Mouse (Mus musculus) limb, embryonic 14.5 days (tissue): Measurements from ENCODE around the gene Serinc3. TPM values are rescaled to one million over a fixed set of nuclear protein-coding genes. Genes with fewer than 3 reads are reported as not detected.
"Not testable (repeated sequence)": the region's sequence is repeated elsewhere in the genome, so short reads cannot be mapped to it uniquely, and the experiment has no call there.

ENCODE experiments used
- ATAC-seq: fragments of 200-750 bp; cut with Nextera tagmentation; 2 replicates; pipeline ENCODE4 v1.8.0; 2017; ENCODE audit warnings: low read depth, moderate number of reproducible peaks, moderate TSS enrichment; ENCODE audit not compliant: low FRiP score
- DNase-seq: peaks from one replicate; pipeline ENCODE4 v3.0.0-alpha.2; 2015; ENCODE audit warnings: low spot score
- H3K27ac ChIP-seq: fragments of 300-500 bp; sonication (generic); replicated peaks from 2 replicates; pipeline ENCODE4 v1.5.1; 2014; ENCODE audit warnings: low read depth, mild to moderate bottlenecking, low read length, moderate library complexity, mixed read lengths
- H3K27me3 ChIP-seq: fragments of 300-500 bp; sonication (generic); 2 replicates; pipeline ENCODE4 v1.6.1; 2014; ENCODE audit warnings: low read length, mixed read lengths; ENCODE audit not compliant: control insufficient read depth, insufficient read depth
- H3K36me3 ChIP-seq: fragments of 300-500 bp; sonication (generic); 2 replicates; pipeline ENCODE4 v1.6.1; 2014; ENCODE audit warnings: mild to moderate bottlenecking, low read length, moderate library complexity, mixed read lengths; ENCODE audit not compliant: control insufficient read depth, insufficient read depth
- H3K4me1 ChIP-seq: fragments of 300-500 bp; sonication (generic); 2 replicates; pipeline ENCODE4 v1.6.1; 2014; ENCODE audit warnings: antibody characterized with exemption, low read length, mixed read lengths; ENCODE audit not compliant: control insufficient read depth, insufficient read depth
- H3K4me2 ChIP-seq: fragments of 300-500 bp; sonication (generic); replicated peaks from 2 replicates; pipeline ENCODE4 v1.6.1; 2014; ENCODE audit warnings: low read depth, mild to moderate bottlenecking, low read length, moderate library complexity; ENCODE audit not compliant: severe bottlenecking
- H3K4me3 ChIP-seq: fragments of 300-500 bp; sonication (generic); replicated peaks from 2 replicates; pipeline ENCODE4 v1.5.1; 2014; ENCODE audit warnings: low read length
- H3K9ac ChIP-seq: fragments of 300-500 bp; sonication (generic); 2 replicates; pipeline ENCODE4 v1.6.1; 2014; ENCODE audit warnings: mild to moderate bottlenecking, low read depth, low read length, moderate library complexity; ENCODE audit not compliant: severe bottlenecking
- H3K9me3 ChIP-seq: fragments of 300-500 bp; sonication (generic); 2 replicates; pipeline ENCODE4 v1.6.1; 2016; ENCODE audit warnings: low read length; ENCODE audit not compliant: control insufficient read depth
- POLR2A ChIP-seq: fragments of 200-500 bp; IDR thresholded peaks from 2 replicates; pipeline ENCODE4 v1.8.0; 2012; ENCODE audit warnings: inconsistent platforms, mild to moderate bottlenecking, moderate library complexity, borderline replicate concordance; ENCODE audit not compliant: insufficient read depth, insufficient read length; ENCODE audit errors: extremely low read depth
- WGBS: fragments of 180-500 bp; shearing (Covaris S2); extraction: QIAGEN DNeasy Blood & Tissue Kit; methylation state at CpG from one replicate; pipeline ENCODE4 v1.1.7; 2014; 5-methylcytosine and 5-hydroxymethylcytosine counted together
- polyA plus RNA-seq, 2 experiments: library from polyadenylated mRNA; depleted of rRNA in 1 of 2; stranded (reverse) in 1 of 2; unstranded in 1 of 2; fragments of >200 nt; fragmentation: Nextera tagmentation in 1 of 2; extraction: Ambion mirVana in 1 of 2; gene quantifications; 2 replicates each; pipeline versions ENCODE4 v1.2.1 to v1.2.3; 2012 to 2014

Gene Serinc3
- polyA plus RNA-seq, 2 experiments, result 43.4 to 99.5 TPM

DNA sequence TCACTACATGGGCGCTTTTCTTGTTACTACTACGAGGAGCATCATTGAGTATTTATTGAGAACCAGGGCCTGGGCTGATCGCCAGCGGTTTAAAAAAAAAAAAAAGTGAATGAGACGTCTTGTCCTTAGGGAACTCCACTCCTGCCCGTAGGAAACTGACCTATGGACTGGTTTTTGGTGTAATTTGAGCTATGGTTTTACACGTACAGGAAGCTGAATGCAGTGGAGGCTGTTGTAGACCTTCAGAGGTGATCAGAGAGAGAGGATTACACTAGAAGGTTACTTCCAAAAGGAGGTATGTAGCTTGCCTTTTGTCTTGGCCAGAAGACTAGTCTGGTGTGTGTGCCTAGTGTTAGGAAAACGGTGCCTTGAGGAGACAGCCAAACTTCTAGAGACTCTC lies 14.0 kb upstream of the Serinc3 start:
- Histone ChIP-seq H3K9me3 (no peaks in the 10 kb centered on the region), H3K9ac (peak overlapping the region; percentile 78), H3K4me3 (peak overlapping the region; percentile 85), H3K27ac (peak overlapping the region; percentile 85; the same call in 1 of the 2 replicates), H3K27me3 (no peaks in the 10 kb centered on the region), H3K4me2 (peak overlapping the region; percentile 69), H3K36me3 (no peaks in the 10 kb centered on the region), H3K4me1 (peaks cover 17% of the 10 kb centered on the region)
- no peak for TF ChIP-seq POLR2A
- 1% methylated on average over 8 of the region's 8 CpGs for whole genome bisulfite sequencing
- peak; percentile 56 for DNase-seq
- no peak for ATAC-seq

DNA sequence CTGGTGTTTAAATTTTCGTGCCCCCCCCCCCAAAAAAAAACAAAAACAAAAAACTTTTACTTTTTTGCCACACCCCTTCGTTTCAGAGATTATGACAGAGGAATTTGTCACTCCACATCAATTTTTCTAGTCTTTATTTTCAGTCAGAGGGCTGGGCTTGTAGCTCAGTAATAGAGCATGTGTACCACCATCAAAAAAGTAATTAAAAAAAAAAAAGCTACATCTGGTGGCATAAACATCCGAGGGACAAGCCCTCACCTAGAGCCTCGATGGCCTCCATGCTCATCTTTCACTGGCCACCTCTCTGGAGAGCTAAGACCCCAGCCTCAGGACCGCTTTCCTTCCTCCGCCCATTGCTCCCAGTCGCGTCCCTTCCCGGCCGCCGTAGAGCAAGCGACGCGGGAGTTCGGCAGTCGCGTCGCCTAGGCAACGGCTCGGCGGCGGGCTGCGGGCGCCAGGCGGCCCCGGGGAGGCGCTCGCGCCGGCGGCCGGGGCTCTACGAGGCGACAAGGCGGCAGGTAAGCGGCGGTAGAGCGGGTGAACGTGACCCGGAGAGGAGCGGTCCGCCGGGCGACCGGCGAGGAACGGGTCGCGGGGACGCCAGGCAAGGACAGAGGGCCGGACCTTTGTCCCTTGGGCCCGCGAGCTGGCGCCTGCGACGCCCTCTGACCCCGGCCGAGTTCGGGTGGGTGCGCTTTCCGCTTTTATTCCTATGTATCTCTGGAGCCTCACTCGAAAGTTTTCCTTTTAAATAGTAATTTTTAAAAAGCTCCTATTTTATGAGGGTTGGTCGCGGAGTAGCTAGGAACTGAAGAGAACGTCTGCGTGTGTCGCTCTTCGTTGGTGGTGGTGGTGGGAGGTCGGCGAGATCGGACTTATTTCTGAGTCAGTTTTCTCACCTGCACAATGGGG lies 13.3 kb upstream of the Serinc3 start, which contains the start of gene Pkig:
TSS of gene Pkig (plus strand) at position 412 of the 912 bp plus-strand sequence.
- Histone ChIP-seq H3K9me3 (no peaks in the 10 kb centered on the region), H3K27ac (peak within 1 kb of the TSS; percentile 85), H3K4me3 (peak within 1 kb of the TSS; percentile 85), H3K27me3 (no peaks in the 10 kb centered on the region), H3K36me3 (no peaks in the 10 kb centered on the region), H3K9ac (peak within 1 kb of the TSS; percentile 78), H3K4me2 (peak within 1 kb of the TSS; percentile 69), H3K4me1 (peaks cover 17% of the 10 kb centered on the region)
- 0 out of 2 replicates have a peak, but pooled peaks have one; percentile 43 for TF ChIP-seq POLR2A
- under 1% methylated on average over 71 of the region's 71 CpGs for WGBS
- ATAC-seq, result peak; percentile 90
- DNase-seq, result peak; percentile 84

DNA sequence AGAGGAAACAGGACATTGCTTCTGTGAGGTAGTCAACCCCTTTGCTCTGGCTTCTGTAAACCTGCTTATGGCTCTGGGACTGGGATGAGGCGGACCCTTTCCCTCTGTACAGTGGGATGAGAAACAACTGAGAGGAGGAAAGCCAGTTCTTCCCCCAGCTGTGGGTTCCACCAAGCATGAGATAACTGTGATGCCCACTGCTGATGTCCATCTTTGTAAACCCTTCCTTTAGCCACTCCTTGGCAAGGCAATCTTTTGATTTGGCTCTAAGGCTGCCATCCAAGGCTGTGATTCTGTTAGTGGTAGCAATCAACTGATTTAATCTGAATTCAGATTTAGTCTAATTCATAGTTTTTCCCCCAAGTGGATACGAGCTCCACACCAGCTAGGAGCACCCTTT lies 12.6 kb upstream of the Serinc3 start:
- TF ChIP-seq POLR2A, result no peak
- no peaks in the 10 kb centered on the region for H3K27me3 ChIP-seq
- DNase-seq (no peak), ATAC-seq (no peak)
- WGBS, result 86% methylated on average over 2 of the region's 2 CpGs
- H3K4me1 ChIP-seq, result peaks cover 17% of the 10 kb centered on the region
- no peak overlapping the region; the same call in 1 of the 2 replicates for H3K4me2 ChIP-seq
- H3K27ac ChIP-seq, result no peak overlapping the region
- H3K36me3 ChIP-seq, result no peaks in the 10 kb centered on the region
- H3K9me3 ChIP-seq, result no peaks in the 10 kb centered on the region
- H3K4me3 ChIP-seq, result no peak overlapping the region
- H3K9ac ChIP-seq, result no peak overlapping the region

DNA sequence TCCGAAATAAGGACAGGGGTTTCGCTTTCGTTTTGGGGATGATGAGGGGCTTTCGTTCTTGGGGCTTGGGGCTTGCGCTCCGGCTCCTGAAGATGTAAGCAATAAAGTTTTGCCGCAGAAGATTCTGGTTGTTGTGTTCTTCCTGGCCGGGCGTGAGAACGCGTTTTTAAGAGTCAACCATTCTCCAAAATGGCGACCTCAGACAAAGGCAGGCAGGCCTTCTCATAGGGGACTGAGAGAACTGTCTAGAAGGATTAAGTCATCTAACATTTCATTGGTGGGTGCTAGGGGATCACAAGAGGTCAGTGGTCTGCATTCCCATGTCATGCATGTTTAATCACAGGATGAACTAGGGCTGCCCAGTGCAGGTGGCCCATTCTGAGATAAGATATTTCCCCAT lies 10.8 kb upstream of the Serinc3 start:
- WGBS, result 95% methylated on average over 6 of the region's 12 CpGs
- ATAC-seq, H3K27me3 ChIP-seq, H3K9ac ChIP-seq, H3K36me3 ChIP-seq, H3K4me2 ChIP-seq, H3K4me3 ChIP-seq, H3K4me1 ChIP-seq, H3K9me3 ChIP-seq, H3K27ac ChIP-seq, DNase-seq: not testable (repeated sequence)

DNA sequence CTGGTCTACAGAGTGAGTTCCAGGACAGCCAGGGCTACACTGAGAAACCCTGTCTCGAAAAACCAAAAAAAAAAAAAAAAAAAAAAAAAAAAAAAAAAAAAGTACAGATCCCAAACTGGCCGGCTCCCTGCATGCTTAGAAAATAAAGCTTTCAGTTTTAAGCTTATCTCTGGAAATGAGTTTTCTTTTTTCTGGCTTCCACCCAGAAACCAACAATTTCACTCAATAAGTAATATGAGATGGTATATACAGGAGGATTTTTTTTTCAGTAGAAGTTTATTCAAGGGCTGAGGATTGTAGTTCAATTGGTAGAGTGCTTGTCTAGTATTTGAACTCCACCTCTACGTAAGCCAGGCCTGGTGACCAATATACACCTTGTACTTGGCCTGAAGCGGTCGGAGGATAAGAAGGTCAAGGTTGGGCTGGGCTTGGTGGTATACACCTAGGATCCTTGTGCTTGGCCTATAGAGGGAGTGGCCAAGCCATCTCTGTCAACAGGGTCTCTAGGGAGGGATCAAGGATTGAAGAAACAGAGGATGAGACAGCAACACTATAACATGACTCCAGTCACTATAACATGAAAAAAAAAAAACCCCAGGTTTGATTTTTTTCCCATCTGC lies 1.6 kb upstream of the Serinc3 start:
- Histone ChIP-seq H3K9ac (no peak overlapping the region), H3K4me1 (peaks cover 6% of the 10 kb centered on the region; the same call in 1 of the 2 replicates), H3K36me3 (no peaks in the 10 kb centered on the region), H3K9me3 (0 out of 2 replicates have a peak, but pooled peaks cover 5% of the 10 kb centered on the region), H3K4me3 (no peak overlapping the region), H3K27ac (no peak overlapping the region), H3K27me3 (no peaks in the 10 kb centered on the region), H3K4me2 (no peak overlapping the region)
- 88% methylated on average over 5 of the region's 5 CpGs for WGBS
- DNase-seq, result no peak
- no peak for ATAC-seq
- TF ChIP-seq POLR2A, result no peak
